Mouse (Mus musculus) testis, postnatal 10 days (tissue): ENCODE measurements at regions not wholly inside any gene's neighbourhood (a gene's known extent, or its start where the extent isn't known, plus 50 kb on each side); places are given as distances from the start of the nearest gene placed in this dataset.
A peak's percentile ranks its signal among the peaks of the same experiment; 100 is the strongest.

Source experiments
- DNase-seq: peaks from one replicate; pipeline ENCODE4 v3.0.0; 2021; ENCODE audit warnings: low spot score

GRCm38 (mm10) chr2:17290709-17291108, 440.6 kb downstream of the Nebl start:
- DNase-seq: no peak

GRCm38 (mm10) chr2:17287598-17287997, 443.7 kb downstream of the Nebl start:
- DNase-seq: no peak

GRCm38 (mm10) chr2:17249960-17250359, 481.3 kb downstream of the Nebl start:
- DNase-seq: no peak

- DNase-seq: no peak
These were observed 485.4 kb downstream of the Nebl start for GRCm38 (mm10) chr2:17245821-17246220.

GRCm38 (mm10) chr2:17215607-17216006, 515.7 kb downstream of the Nebl start:
- DNase-seq: no peak

GRCm38 (mm10) chr2:17214881-17215280, 516.4 kb downstream of the Nebl start:
- DNase-seq: no peak

GRCm38 (mm10) chr2:17212566-17212965, 518.7 kb downstream of the Nebl start:
- DNase-seq: no peak

GRCm38 (mm10) chr2:17211105-17211504, 520.2 kb downstream of the Nebl start:
- DNase-seq: no peak

GRCm38 (mm10) chr2:17193611-17194010, 537.7 kb downstream of the Nebl start:
- DNase-seq: no peak

- DNase-seq: no peak
These were observed 542.1 kb downstream of the Nebl start for GRCm38 (mm10) chr2:17189169-17189568.

GRCm38 (mm10) chr2:17187822-17188221, 543.4 kb downstream of the Nebl start:
- DNase-seq: no peak

- DNase-seq: no peak
These were observed 547.6 kb downstream of the Nebl start for GRCm38 (mm10) chr2:17183696-17184095.

- no peak for DNase-seq
These were observed 549.7 kb downstream of the Nebl start for GRCm38 (mm10) chr2:17181597-17181996.

- no peak for DNase-seq
These were observed 562.4 kb downstream of the Nebl start for GRCm38 (mm10) chr2:17168896-17169295.

GRCm38 (mm10) chr2:17165016-17165415, 566.2 kb downstream of the Nebl start:
- no peak for DNase-seq

- DNase-seq: no peak
These were observed 572.8 kb downstream of the Nebl start for GRCm38 (mm10) chr2:17158463-17158862.

- DNase-seq: no peak
These were observed 573.9 kb downstream of the Nebl start for GRCm38 (mm10) chr2:17157336-17157735.

GRCm38 (mm10) chr2:17155596-17155995, 575.7 kb downstream of the Nebl start:
- no peak for DNase-seq

- no peak for DNase-seq
These were observed 607.6 kb downstream of the Nebl start for GRCm38 (mm10) chr2:17123626-17124025.

GRCm38 (mm10) chr2:17117292-17117691, 614.0 kb downstream of the Nebl start:
- no peak for DNase-seq

GRCm38 (mm10) chr2:17111177-17111576, 620.1 kb downstream of the Nebl start:
- DNase-seq: no peak

- DNase-seq: no peak
These were observed 630.1 kb downstream of the Nebl start for GRCm38 (mm10) chr2:17101161-17101560.

GRCm38 (mm10) chr2:17097546-17097945, 633.7 kb downstream of the Nebl start:
- peak; percentile 40 for DNase-seq

- no peak for DNase-seq
These were observed 639.8 kb downstream of the Nebl start for GRCm38 (mm10) chr2:17091454-17091853.

- no peak for DNase-seq
These were observed 650.0 kb downstream of the Nebl start for GRCm38 (mm10) chr2:17081266-17081665.
